Mouse (Mus musculus) spleen, postnatal 4 days (tissue): ENCODE measurements around the gene Abcc8.
A peak's percentile ranks its signal among the peaks of the same experiment; 100 is the strongest.
"Not testable (repeated sequence)": the region's sequence is repeated elsewhere in the genome, so short reads cannot be mapped to it uniquely, and the experiment has no call there.

Source experiments
- DNase-seq, 2 experiments: peaks; one replicate each; pipeline ENCODE4 v3.0.0; 2022; ENCODE audit warnings: low spot score in 2 of 2

Abcc8 gene

DNA sequence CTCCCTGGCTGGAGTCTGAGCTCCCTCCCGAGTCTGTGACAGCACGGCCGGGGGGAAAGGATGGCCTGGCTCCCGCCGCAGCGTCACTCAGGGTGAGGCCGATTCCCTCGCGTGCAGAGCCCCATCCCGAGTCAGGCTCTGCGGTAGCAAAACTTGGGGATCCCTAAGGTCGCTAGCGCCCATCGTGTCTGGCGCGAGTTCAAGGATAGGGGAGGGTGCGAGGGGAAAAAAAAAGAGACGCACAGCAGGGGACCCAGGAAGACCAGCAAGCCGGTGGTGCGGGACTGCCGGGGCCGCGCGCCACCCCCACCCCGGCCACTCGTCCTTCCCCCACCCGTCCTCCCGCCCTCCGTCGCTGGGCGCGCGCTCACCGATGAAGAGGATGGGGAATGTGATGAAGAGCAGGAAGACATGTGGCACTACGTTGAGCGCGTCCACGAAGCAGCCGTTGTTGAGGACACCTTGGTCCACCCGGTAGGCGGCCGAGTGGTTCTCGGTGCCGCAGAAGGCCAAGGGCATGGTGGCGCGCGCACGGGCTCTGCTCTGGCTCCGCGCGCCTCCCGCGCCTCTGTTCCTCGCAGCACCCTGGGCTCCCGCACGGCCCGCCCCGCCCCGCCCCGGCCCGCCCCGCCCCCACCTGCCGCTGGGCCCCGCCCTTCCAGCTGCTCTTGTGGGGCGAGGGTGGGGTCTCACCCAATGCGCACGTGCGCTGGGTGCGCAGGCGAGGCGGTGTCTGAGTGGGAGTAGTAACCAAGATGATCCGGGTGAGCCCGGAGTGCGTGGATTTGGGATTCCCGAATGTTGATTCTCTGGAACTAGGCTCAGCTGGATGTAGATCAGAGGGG is at the start of gene Abcc8:
Gene Abcc8 (minus strand): TSS at position 603 of the 845 bp plus-strand sequence.
- no peak for DNase-seq

DNA sequence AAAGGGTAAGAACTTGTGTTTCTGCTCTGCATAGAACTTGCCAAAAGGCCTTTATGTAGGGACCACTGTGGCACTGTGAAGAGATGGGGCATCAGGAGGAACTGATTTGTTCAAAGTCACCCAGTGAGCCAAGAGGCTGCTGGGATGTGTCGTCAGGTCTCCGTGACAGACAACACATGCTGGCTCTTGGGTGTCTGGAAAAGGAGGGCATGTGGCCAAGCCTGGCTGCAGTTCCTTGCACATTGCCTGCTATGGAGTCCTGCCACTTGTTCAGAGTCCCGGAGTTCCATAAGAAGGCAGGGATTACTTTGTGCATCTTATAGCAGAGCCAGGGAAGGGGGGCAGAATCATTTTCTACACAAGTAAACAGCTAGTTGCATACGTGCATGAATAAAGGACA is 47.1 kb upstream of the Abcc8 start:
- DNase-seq = no peak

DNA sequence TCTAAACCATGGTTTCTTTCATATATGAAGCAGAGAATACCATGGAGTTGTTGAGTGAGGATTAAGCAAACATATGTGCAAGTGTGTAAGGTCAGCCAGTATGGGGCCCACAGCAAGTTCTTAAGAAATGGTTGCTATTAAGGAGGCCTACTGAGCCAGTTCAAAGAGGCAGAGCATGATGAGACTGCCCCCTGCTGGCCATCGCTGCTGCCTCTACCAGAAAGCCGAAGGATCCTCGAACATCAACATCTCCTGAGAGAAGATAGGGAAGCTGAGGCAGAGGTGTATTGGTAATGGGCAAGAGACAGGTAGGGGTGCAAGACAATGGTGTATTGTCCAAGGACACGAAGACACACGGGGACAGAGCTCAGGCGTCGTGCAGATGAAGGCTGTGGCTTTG is 46.4 kb upstream of the Abcc8 start:
- peak; percentile 28 to 78 for DNase-seq

DNA sequence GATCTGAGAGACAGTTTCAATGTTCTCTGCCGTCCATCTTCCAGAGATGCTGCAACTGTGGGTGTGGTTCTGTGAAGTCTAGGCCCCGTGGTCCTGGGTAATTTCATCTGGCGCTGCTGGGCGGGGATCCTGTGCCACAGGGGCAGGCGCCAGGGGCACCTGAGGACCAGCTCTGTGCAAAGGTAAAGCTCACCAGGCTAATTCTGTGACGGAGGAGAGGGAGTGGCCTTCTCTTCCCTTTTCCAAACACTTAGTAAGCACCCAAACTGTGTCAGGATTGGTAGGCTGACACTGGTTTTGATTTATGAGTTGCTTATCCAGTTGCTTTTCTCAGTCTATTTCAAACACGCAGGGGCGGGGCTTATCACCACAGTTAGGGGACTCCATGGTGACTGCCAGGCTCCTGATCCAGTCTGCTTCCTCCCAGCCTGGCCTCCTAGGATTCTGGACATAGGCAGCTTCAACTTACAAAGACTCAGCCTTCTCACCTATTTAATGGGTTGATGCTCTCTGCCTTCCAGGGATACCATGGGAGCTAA is 40.8 kb upstream of the Abcc8 start:
- no peak for DNase-seq

DNA sequence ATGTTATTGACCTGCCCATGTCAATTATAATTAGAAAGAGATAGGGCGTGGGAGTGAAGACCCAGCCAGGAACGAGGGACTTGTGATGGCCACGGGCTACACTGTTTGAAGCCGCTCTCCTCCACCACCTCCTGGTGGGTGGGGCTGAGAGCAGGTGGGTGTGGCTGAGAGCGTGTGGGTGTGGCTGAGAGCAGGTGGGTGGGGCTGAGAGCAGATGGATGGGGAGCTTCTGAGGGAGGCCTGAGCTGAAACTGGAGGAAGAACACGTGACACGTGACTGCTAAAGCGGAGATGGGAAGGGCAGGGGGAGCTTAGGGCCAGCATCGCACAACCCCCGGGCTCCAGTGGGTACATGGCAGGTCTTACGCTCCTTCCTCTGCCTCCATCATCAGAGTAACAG is 38.6 kb upstream of the Abcc8 start:
- no peak for DNase-seq

DNA sequence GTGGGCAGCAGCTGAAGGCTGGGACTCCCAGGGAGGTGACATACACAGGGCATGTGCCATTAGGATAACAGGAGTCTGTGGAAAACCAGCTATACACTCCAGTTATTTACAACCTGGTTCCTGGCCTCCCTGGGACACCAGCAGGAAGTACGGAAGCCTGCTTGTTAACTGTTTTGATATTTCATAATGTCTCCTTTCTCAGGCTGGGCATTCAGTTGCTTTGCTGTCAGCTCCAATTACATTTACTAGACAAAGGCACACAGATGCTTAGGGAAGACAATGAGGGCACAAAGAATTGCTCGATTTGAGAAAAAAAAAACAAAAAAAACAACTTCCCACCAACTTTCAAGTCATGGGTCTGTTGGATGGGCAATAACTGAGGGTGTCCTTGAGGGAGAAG is 36.6 kb upstream of the Abcc8 start:
- no peak for DNase-seq

DNA sequence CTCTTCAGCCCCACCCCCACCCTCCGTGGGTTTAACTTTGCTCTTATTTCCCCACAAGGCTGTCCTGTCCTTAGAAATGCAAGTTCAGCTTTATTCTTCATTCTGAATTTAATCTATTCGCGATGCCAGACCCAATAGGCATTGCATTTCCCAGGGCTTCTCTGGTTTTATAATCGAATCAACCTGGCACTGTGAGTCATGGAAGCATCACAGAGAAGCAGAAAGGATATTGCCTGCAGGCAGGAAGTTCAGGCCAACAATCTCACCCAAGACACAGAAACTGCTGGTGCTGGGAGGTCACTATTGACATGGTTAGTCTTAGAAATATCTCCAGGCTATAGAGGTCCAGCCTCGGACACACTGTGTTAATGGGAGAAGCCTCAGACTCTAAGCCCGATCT is 30.4 kb upstream of the Abcc8 start:
- DNase-seq = no peak

DNA sequence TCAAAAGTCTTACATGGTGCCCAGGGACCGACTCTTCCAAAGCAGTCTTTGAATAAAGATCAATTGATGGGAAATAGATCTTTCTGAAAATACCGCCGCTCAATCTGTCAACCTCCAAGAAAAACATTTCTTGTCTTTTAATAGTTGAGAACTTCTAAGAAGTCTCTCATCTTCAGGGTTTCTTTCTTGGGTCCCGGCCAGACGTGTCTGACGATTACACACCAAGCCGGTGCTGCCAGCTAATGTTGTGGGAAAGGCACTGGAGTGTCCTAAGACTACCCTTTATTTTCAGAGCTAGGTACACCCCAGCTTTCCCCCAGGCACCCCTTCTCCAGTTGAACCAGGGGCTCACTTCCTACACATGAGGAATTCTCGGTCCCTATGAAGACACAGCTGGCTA is 28.3 kb upstream of the Abcc8 start:
- DNase-seq = no peak

DNA sequence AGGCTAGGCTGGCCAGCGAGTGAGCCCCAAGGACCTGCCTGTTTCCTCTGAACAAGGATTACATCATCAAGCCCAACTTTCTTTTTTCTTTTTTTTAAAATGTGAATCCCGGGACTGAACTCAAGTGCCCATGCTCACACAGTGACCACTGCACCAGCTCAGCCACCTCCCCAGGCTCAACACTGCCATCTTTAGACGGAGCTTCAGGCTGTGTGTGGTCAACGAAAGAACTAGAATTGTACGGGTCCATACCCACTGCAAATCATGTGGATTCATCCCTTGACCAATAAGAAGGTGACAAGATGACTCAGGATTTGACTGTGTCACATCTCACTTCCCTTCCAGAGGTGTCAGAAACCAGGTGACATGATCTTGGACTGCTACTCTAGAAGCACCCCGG is 24.9 kb upstream of the Abcc8 start:
- DNase-seq = no peak

DNA sequence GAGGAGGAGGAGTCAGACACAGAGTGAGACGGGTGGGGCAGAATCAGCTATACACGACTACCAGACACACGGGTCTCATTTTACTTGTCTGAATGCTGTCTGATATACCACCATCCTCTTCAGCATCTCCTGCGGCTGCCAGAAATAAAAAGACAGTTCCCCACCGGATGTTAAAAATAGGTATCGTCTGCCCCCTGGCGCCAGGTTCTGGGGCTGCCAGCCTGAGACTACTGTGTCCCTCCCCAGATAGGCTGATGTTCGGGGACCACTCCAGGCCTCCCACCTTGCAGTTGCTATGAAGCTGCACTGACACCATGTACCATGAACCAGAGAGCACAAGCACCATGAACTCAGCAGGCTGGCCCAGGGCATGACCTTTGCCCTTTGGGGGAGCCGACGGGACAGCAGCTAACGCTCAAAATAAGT is 24.2 kb upstream of the Abcc8 start:
- peak; percentile 27 to 71 for DNase-seq

DNA sequence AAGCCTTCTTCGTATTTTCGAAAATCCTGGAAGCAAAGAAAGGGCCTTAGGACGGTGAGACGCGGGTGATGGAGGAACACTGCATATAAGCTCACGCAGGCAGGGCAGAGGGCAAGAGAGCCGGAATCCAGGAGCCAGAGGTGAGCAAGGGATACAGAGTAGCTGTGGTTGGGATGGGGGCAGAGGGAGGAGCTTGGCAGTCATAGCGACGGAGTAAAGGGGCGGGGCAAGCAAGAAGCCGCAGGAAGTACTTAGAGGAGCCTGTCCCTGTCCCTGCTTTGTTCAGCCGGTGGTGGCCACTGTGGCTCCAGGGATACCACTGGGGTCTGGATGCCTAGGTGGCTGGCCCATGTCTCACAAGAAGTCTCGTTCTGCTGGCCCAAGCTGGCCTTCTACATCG is 21.8 kb upstream of the Abcc8 start:
- no peak for DNase-seq

DNA sequence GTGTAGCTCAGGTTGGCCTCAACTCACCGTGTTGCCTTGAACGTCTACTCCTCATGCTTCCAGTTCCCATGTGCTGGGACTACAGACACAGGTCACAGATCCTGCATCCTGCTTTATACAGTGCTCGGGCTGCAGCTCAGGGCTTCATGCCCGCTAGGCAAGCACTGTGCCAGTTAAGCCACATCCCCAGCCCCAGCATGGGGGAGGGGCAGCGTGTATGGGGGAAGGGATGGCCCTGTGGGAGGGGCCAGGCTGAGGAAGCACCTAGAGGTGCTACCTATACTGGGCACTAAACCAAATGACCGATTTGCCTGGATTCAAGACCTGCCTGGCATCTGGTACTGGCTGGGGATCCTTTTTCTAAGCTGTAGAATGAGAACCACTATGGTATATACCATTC is 20.2 kb upstream of the Abcc8 start:
- no peak for DNase-seq

DNA sequence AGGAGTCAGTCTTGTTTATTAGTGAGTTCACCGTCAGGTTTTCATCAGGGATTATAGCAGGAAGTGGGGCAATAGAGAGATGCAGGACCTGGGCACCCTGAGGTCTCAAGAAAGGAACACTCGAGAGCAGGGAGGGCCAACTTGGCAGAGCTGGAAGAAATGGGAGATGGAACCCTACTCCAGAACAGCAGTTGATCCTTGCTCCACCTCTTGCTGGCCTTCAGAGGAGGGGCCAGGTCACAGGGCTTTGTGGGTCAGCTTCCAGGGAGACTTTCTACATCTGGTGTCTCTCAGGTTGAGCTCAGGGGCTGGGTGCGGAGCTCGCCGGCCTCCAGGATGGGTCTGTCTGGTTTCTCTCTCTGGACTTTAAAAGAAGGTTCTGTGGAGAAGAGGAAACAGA is 15.5 kb upstream of the Abcc8 start:
- no peak for DNase-seq

DNA sequence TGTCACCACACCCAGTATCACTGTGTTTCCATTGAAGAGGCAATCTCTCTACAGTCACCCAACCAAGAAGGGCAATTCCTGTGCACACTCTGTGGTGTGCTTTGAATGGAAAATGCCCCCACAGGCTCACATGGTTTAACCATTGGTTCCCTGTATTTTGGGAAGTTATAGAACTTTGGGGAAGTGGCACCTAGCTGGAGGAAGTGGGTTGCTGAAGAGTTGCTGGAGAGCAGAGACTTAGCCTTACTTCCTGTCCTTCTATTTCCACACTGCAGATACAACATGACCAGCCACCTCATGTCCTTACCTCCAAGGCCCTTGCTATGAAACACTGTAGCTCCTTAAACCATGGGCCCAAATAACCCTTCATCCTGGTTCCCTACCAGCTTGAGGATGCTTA is 4.4 kb upstream of the Abcc8 start:
- DNase-seq = no peak

DNA sequence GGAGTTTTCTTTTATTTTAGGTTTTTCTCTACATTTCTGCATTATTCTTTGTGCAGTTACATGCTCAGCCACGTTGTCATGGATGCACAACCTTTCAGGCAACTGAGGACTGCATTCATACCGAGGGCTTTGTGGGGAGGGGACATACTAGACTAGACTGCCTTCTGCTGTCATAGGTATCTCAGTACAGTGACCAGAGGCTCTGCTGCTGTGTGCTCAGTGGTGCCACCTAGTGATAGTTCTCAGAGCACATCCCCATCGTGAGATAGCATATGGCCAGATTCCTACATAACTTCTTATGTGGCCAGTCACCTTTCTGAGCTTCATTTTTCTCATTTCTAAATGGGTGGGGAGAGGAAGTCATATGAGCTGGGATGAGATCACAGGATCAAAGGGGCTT is 1.8 kb upstream of the Abcc8 start:
- peak; percentile 21 to 72 for DNase-seq

DNA sequence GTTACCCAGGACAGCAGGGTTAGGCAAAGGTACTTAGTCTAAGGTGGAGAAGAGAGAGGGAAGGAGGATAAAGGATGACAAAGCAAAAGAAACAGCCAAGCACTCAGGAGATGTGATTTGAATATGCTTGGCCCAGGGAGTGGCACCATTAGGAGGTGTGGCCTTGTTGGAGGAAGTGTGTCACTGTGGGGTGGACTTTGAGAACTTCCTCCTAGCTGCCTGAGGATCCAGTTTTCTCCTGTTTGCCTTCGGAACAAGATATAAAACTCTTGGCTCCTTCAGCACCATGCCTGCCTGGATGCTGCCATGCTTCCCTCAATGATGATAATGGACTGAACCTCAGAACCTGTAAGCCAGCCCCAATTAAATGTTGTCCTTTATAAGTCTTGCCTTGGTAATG is 10.9 kb downstream of the Abcc8 start:
- DNase-seq = not testable (repeated sequence)

DNA sequence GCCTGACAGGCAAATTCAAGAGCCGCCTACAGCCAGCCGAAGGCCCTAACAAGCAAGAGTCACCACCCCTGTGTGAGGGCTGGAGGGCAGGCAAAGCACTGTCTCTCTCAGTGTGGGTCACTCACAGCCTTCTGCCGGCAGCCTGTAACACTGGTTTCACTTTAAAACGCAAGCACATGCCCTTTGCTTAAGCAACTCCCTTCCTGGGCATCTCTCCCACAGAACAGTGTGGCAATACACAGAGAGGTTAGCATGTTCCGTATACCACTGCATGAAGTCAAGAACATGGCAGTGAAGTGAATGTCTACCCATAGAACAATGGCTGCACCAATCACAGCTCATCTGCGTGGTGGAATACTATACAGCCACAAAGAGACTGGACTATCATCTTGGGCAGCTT is 11.4 kb downstream of the Abcc8 start:
- DNase-seq = no peak

DNA sequence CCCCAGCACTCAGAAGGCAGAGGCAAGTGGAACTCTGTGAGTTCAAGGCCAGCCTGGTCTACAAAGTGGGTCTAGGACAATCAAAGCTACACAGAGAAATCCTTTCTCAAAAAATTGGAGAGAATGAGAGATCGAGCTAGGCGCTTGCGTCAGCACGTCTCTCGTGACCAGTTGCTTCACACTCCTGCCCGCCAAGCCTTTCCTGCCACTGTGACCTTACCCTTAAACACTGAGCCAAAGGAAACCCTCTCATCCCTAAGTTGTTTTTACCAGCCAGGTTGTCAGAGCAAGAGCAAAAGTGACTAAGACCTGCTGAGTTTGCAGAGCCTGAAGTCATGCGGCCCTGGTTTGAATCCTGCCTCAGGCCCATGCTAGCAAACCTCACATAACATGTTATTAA is 11.9 kb downstream of the Abcc8 start:
- no peak for DNase-seq

DNA sequence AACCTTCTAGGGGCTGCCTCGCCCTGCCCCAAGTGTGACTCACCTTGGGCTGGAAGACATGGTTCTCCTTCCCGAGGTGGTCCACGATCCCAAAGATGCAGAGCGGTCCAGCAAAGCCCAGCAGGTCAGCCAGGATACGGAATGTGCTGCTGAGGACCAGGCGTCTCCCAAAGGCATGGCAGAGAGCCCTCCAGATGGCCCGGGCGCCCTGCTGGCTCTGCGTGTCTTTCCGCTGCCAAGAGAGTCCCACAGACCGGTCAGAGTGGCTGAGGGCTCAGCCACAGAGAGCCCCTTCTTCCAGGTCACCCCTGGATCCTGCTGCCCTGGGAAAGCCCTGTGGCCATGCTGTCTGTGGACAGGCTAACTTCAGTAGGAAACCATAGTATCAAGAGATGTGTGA is 14.0 kb downstream of the Abcc8 start:
- DNase-seq = no peak

DNA sequence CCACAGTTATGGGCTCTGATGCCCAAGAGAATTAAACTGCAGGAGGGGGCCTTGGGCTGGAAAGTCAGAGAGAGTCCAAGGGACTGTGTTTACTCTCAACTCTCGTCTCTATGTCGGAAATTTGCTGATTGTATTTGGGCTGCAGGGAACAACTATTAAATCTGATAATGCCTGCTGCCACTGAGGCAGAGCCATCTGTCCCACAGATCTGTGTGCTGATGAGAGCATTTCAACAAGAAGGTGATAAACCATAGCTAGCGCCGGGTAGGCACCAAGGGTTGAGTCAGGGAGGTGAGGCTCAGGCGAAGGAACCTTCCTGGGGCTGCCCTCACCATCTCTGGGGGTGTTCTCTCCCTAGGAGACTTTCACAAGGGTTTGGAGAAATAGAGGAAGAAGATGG is 17.1 kb downstream of the Abcc8 start:
- DNase-seq = no peak

DNA sequence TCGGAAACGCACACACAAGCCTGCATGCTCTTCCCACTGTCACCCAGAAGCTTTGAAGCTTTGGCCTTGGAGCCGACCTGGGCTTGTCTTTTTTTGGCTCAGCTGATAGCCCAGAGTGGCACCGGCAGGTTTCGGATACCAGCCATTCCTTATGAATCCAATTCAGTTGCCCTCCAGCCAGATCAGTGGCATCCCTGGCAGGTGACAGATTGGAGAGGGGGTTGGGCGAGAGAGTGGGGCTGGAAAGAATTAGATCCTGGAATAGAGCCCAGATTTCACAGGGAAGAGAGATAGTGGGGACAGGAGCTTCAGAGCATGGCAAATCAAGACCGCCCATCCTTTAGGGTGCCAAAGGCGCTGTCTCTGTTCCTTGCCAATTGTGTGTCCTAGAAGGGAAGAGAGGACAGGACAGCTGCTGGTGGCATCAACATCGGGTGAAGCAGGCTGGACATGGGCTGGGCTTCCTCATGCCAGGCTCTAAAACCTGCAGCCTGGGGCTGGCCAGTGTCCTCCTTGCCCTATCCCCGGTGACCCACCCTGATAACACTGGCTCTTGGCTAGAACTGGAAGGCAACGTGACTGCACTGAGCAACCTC is 17.6 kb downstream of the Abcc8 start:
- DNase-seq = no peak

DNA sequence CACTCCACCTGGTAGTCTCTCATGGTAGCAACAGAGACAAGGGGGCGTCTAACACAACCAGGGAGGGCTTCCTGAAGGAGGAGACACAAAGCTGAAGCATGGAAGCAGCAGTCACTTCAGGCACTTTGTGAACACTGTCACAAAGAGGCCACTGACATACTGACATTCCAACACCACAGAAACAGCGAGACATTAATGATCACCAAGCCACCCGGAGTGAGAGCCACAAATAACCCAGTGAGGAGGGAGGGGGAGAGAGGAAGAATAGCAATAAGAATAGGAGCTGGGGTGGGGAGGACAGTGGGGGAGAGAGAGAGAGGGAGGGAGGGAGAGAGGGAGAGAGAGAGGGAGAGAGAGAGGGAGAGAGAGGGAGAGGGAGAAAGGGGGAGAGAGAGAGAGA is 18.2 kb downstream of the Abcc8 start:
- DNase-seq = no peak

DNA sequence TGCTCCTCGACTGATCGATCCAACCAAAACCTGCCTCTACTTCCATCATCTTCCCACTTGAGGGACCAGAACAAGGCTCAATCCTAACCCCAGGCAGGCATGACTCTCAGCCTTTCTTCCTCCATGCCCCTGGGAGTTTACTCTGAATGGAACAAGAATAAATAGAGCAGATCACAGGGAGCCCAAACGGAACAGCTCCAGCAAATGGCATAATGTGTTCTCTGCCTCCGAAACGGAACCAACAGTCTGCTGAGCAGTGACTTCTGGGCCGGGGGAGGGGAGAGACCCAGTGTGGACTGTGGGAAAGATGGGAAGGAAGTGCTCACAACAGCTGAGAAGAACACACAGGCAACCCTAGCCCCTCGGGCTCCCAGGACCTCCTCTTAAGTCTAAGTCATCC is 22.1 kb downstream of the Abcc8 start:
- no peak for DNase-seq
